Mouse (Mus musculus): ENCODE measurements around the gene Tbl1xr1.
A peak's percentile ranks its signal among the peaks of the same experiment; 100 is the strongest.

Gene Tbl1xr1

GRCm38 (mm10) chr3:22090431-22091265 is 14.2 kb downstream of the Tbl1xr1 start:
- no peak for DNase-seq

GRCm38 (mm10) chr3:22091266-22091550 is 14.8 kb downstream of the Tbl1xr1 start:
- DNase-seq, result no peak

DNA sequence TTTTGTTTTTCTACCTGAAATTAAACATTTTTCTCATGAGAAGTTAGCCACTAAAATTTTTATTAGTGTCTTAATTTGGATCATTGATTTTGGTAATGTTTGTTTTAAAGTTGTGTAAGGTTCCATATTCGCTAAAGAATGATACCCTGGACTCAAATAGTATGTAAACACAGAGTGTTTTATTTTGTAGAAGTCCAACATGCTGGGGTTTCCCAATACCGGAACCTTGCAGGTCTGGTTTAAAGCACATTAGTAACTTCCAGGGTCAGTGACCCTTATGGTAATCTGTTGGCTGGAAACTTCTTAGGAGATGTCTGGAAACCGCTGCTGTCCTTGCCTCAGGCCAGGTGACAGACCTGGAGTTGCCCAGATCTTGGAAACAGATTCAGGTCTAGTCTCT is 15.2 kb downstream of the Tbl1xr1 start:
- no peak for DNase-seq

- no peak for DNase-seq
Measured at GRCm38 (mm10) chr3:22092784-22093183, 16.3 kb downstream of the Tbl1xr1 start.

GRCm38 (mm10) chr3:22103986-22104515 is 27.6 kb downstream of the Tbl1xr1 start:
- no peak for DNase-seq

GRCm38 (mm10) chr3:22105471-22105870 is 29.0 kb downstream of the Tbl1xr1 start:
- no peak for DNase-seq

DNA sequence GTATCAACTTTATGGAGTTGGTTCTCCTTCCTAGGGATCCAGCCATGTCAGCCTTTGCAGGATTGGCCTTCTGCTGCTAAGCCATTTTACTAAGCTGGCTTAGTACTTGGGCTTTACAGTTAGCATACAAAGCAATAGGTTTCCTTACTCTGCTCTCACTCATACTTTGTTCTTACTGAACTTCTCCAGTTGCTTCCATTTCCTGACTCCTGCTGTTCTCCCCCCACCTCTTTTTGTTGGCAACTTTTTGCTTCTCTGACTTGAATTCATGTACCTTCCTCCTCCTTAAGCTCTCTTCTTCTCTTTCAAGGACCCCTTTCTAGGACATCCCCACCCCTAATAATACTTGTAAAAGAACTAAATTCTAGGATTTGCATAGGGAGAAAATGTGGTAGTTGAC is 31.6 kb downstream of the Tbl1xr1 start:
- DNase-seq, result no peak

GRCm38 (mm10) chr3:22109651-22110050 is 33.2 kb downstream of the Tbl1xr1 start:
- DNase-seq, result no peak

GRCm38 (mm10) chr3:22113773-22114172 is 37.3 kb downstream of the Tbl1xr1 start:
- DNase-seq, result no peak

DNA sequence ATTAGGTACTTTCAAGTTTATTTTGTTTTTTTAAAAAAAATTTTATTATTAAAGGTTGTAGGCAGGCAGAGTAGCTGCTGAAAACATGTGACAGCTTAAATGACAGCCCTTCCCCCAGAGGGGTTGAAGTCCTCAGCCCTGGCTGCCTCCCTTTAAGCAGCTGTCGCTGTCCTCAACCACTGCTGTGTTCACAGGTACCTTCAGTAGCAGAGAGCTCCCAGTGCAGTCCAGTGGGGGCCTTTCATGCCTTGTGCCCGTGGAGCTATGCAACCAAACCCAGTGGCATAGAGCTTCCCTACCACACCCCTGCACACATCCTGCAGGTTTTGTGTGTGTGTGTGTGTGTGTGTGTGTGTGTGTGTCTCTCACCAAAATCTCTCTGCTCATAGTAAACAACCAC is 38.8 kb downstream of the Tbl1xr1 start:
- no peak for DNase-seq

DNA sequence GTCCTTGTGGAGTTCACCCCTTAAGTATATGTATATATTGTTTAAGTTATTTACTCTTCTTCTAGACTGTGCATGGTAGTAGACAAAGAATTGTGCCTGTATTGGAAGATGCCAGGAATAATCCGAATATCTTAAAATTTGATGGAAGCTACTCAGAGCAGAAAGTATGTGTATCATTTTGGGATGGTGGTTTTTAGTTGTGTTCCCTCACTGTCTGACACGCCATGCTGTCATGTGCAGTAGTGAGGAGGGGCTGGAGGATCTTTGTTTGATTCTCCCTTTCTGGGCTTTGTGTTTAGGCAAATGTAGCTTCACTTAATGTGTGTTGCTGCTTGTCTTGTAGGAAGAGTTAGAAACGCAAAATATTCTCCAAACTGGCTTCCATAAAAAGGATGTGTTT is 39.2 kb downstream of the Tbl1xr1 start:
- no peak for DNase-seq

DNA sequence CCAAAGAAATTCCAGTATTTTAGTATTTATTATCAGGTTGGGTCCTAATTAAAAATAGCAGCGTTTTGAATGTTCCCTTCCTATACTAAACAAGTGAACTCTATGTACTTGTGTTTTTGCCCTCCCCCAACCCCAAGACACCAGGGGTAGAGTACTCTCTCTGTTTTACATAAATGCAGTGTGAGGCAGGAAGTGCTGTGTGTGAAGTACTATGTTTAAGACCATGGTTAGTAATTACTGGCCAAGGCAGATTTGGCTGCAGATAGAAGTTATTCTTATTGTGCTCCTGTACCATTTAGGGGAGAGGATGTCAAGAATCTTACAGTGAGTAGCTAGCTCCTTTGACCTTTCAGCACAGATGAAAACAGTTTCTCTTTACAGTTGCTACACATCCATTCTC is 39.7 kb downstream of the Tbl1xr1 start:
- no peak for DNase-seq

GRCm38 (mm10) chr3:22121741-22122140 is 45.3 kb downstream of the Tbl1xr1 start:
- DNase-seq, result no peak

GRCm38 (mm10) chr3:22123145-22123544 is 46.7 kb downstream of the Tbl1xr1 start:
- DNase-seq, result no peak

DNA sequence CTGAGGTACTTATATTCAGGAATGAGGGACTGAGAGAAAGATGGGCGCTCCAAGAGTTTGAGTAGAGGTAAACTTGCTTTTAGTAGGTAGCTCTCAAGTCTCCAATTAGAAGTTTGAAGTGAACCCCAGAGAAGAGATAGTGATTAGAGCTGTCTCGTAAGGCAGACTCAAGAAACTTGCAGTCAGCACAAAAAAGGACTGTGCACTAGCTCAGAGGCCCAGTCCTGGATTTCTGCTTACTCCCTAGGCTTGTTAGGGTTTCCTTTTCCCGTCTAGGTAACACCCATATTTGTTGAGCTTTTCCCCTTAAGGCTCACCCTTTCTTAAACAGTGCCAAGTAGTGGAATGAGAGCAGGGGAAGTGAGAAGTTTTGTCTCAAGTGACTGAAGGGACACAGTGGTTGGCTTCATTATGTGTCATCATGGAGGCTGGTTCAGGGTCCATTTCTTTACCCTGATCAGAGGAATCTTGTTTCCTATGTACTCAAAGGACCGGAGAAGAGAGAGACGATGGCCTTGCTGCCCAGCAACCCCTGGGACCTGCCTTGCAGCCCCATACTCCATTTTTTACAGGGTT is 49.9 kb downstream of the Tbl1xr1 start:
- no peak for DNase-seq

GRCm38 (mm10) chr3:22131277-22131676 is 54.8 kb downstream of the Tbl1xr1 start:
- no peak for DNase-seq

DNA sequence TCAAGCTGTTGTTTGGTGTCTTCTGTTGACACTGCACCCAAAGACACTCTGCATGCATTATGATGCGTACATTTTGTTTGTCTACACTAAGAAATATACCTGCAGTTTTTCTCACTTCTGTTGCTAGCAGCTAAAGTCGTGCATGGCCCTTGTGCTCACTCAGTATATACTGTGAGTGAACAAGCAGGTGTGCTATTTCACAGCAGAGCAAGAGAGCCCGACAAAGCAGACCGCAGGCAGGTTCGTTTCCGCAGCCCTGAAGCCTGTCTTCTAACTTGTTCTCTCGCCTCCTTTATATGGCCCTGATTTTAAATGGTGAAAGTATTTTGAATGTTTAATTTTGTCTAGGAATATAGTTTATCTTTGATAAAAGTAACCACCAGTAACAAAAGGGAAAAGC is 57.2 kb downstream of the Tbl1xr1 start:
- DNase-seq, result no peak

DNA sequence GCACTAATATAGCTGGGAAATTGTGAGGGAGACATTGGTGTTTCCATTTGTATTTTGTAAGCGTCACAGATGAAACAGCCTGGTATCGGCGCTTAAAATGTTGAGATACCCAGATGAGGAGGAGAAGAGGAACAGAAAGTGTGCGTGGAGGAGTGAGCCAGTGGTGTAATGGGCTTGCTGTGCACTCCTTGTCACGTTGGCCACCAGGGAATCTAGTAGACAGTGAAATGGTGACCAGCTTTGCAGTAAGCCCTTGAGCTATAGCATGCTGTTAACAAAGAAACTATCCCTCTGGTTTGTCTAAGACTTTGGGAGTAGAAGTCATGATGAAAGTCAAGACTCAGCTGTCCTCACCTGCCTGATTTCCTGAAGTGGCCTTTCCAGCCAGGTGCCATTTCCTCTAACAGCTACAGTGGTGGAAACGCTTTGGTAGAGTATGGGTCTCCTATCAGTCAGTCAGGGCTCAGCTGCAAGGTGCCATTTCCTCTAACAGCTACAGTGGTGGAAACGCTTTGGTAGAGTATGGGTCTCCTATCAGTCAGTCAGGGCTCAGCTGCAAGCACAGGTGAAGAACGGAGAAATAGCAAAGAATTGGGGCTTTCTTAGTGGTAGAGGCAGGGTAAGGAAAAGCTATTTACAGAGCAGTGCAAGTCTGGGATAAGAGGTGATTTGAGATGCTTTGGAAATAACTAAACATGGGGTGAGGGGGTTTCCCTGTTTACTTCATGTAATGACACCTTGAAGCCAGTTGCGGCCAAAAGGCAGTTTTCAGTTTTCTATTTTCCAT is 61.5 kb downstream of the Tbl1xr1 start:
- no peak for DNase-seq

- DNase-seq, result no peak
Measured at GRCm38 (mm10) chr3:22138580-22139099, 62.2 kb downstream of the Tbl1xr1 start.

- DNase-seq, result peak; percentile 29
Measured at GRCm38 (mm10) chr3:22140111-22140658, 63.7 kb downstream of the Tbl1xr1 start.

DNA sequence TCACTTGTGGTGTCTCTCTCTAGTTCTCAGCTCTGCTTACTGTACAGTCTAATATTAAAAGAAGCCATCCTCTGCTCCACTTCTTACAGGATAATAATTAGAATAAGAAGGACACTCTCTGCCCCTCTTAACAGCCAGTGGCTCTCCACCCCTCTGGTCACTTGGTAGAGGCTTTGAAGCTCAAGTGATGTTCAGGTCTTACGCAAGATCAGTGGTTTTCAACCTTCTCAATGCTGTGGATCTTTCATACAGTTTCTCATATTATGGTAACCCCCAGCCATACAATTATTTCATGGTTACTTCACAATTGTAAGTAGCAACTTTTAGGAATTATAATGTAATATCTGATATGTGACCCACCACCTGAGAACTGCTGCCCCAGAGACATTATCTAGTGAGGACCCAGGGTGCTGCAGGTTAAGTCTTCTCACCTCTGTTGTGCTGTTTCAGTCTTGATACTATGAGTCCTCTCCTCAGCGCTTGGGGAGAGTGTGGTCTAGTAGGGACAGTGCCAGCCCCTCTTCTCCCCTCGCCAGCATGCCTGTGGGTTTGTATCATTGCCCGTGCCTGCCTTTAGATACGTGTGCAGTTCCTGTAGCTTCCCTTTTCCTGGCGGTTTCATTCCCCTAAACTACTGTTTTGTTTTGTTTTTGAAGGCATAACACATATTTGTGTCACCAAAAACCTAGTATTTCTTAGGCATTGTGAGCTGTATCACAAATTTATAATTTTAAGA is 65.7 kb downstream of the Tbl1xr1 start:
- DNase-seq, result no peak

DNA sequence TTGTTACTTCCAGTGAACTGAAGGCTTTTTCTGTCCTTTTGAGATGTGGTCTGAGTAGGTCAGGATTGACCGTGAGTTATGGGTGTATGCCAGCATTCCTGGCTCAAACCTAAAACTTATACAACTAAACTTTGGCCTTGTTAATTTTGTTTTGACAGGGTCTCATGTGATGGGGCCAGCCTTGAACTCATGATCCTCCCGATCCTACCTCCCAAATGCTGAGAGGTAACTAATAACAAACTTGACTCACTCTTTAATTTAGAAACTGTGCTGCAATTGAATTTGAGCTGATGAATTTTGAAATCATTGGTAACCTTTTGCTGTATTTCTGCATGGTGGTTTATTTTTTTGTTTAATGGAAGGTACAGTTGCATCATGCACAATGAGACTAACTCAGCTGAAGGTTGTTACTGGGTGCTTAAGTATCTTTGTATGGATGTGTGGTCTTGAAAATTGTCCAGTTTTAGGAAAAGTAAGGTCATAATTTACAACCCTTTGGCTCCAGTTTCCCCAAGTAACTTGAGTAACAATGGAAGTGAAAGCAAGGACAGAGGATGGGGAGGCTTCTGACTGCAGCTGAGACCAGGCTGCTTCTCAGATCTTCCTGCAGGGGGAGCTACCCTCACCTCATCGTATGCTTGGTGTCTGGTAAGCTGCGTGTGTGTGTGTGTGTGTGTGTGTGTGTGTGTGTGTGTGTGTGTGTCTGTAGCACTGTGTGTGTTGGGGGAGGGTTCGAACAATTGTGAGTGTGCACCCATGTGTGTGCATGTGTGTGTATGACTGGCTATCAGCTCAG is 66.6 kb downstream of the Tbl1xr1 start:
- no peak for DNase-seq
